Mouse (Mus musculus) myocyte (in vitro differentiated cells): ENCODE measurements at regions not wholly inside any gene's neighbourhood (a gene's known extent, or its start where the extent isn't known, plus 50 kb on each side); places are given as distances from the start of the nearest gene placed in this dataset.

Source experiments
- CEBPB ChIP-seq: IDR thresholded peaks from 2 replicates; pipeline ENCODE4 v1.6.1; 2011; ENCODE audit warnings: mild to moderate bottlenecking, moderate library complexity; ENCODE audit not compliant: poor library complexity, insufficient read depth, severe bottlenecking
- MAX ChIP-seq: IDR thresholded peaks from one replicate; pipeline ENCODE4 v1.6.1; 2011; ENCODE audit warnings: low read depth, mild to moderate bottlenecking, control low read depth
- MYOD1 ChIP-seq, 3 experiments: IDR thresholded peaks; one replicate each; pipeline ENCODE4 v1.6.1; 2011; ENCODE audit warnings: control low read depth in 2 of 3, low read depth in 2 of 3, mild to moderate bottlenecking in 2 of 3, moderate library complexity in 1 of 3; ENCODE audit not compliant: insufficient read length in 2 of 3, control insufficient read depth in 1 of 3
- MYOG ChIP-seq, 3 experiments: IDR thresholded peaks; one replicate each; pipeline ENCODE4 v1.6.1; 2011; ENCODE audit warnings: control low read depth in 2 of 3, low read depth in 2 of 3, mild to moderate bottlenecking in 2 of 3; ENCODE audit not compliant: insufficient read length in 2 of 3, control insufficient read depth in 1 of 3, insufficient read depth in 1 of 3
- POLR2A ChIP-seq: IDR thresholded peaks from one replicate; pipeline ENCODE4 v1.6.1; 2011; ENCODE audit warnings: low read depth, mild to moderate bottlenecking, control low read depth, moderate library complexity; ENCODE audit not compliant: insufficient read length
- POLR2AphosphoS2 ChIP-seq: IDR thresholded peaks from one replicate; pipeline ENCODE4 v1.6.1; 2011; ENCODE audit warnings: low read depth, control low read depth; ENCODE audit not compliant: insufficient read length
- TCF12 ChIP-seq: IDR thresholded peaks from one replicate; pipeline ENCODE4 v1.6.1; 2011; ENCODE audit warnings: mild to moderate bottlenecking, control low read depth; ENCODE audit not compliant: poor library complexity, insufficient read depth, severe bottlenecking
- TCF3 ChIP-seq: IDR thresholded peaks from one replicate; pipeline ENCODE4 v1.6.1; 2011; ENCODE audit warnings: low read depth, control low read depth; ENCODE audit not compliant: insufficient read length
- USF1 ChIP-seq: IDR thresholded peaks from one replicate; pipeline ENCODE4 v1.6.1; 2011; ENCODE audit warnings: low read depth, mild to moderate bottlenecking, control low read depth, moderate library complexity

- TF ChIP-seq POLR2A (no peak), TCF3 (no peak), MYOD1 (IDR thresholded peaks at IDR 0.05; ENCODE audit: control insufficient read depth in 1 of 3, insufficient read length in 2 of 3, low read depth in 2 of 3) (no peak), MYOG (IDR thresholded peaks at IDR 0.05; ENCODE audit: control insufficient read depth in 1 of 3, insufficient read depth in 1 of 3, insufficient read length in 2 of 3, low read depth in 2 of 3) (no peak), POLR2AphosphoS2 (no peak), MAX (no peak), TCF12 (no peak), USF1 (no peak), CEBPB (no peak)
Measured at GRCm38 (mm10) chr7:67819551-67819950, 60.0 kb upstream of the Synm start.
